Mouse (Mus musculus): ENCODE data around the gene Gtf2f1. TPM values are rescaled to one million over a fixed set of nuclear protein-coding genes. Genes with fewer than 3 reads are reported as not detected.
A peak's percentile ranks its signal among the peaks of the same experiment; 100 is the strongest.
"Not testable (repeated sequence)": the region's sequence is repeated elsewhere in the genome, so short reads cannot be mapped to it uniquely, and the experiment has no call there.

The Gtf2f1 gene
- 28.8 and 32.9 TPM in 2 replicates for total RNA-seq (2014; rRNA removed)
- polyA plus RNA-seq (2015; fragmentation: Nextera tagmentation; extraction: Ambion mirVana), result 63.5 and 67.8 TPM in 2 replicates

DNA sequence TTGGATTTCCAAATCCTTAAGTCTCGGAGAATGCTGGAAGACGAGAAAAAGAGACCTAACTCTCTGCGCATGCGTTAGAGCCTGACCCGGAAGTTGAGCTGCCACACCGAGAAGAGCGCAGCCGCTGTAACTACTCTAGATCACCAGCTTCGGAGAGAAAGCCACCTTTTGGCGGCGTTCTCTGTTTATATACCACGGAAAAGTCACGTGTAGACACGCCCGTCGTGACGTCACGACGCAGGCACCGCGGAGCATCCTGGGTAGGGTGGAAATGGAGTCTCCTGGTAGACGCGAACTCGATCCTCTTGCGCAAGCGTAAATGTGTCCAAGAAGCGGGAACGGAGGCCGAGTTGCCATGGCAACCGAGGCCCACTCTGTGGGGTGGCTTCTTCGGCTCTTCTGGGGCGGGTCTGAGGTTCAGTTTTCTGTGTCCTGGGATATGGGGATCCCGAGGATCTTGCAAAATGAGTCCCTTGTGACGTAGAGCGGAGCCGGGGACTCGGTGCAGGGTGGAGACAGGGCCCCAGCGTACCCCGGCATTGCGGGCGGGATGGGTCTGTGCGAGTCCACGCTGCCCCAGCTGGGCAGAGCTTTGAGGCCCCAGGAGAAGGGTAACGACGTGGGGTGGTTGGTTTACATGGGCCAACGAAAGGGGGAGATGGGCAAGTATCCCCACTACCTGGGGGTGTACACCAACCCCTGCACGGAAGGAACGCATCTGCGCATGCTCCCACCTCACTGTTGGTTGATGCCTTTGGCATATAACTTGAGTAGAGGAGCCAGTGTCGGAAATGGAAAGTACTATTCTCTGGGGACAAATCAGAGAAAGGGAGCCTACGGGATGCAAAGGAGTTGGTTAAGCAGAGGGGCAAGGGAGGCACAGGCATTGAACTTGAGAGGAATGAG lies at the start of gene Gtf2f1, which contains the start of gene Gm17949:
Gtf2f1 (minus strand) TSS at position 53 of the 906 bp plus-strand sequence.
Gm17949 (plus strand) TSS at position 234 of the 906 bp plus-strand sequence.
- Histone ChIP-seq H3K4me3 (ENCODE audit: low read length) (peak within 1 kb of the TSS; percentile 79), H3K9me3 (ENCODE audit: low read length) (no peaks in the 10 kb centered on the region), H3K4me2 (ENCODE audit: low read depth, low read length) (peak within 1 kb of the TSS; percentile 85), H3K27me3 (ENCODE audit: insufficient read depth, low read length) (no peaks in the 10 kb centered on the region), H3K9ac (replicated peaks; ENCODE audit: low read length) (peak within 1 kb of the TSS; percentile 75), H3K36me3 (ENCODE audit: insufficient read depth, low read length) (peaks cover 19% of the 10 kb centered on the region), H3K27ac (peak within 1 kb of the TSS; percentile 94), H3K4me1 (ENCODE audit: insufficient read depth, low read length) (peaks cover 12% of the 10 kb centered on the region; the same call in 1 of the 2 replicates)
- DNase-seq (ENCODE audit: low spot score), result peak; percentile 100
- TF ChIP-seq CTCF (IDR thresholded peaks at IDR 0.05; ENCODE audit: low read depth), result peak; percentile 53
- ATAC-seq, result peak; percentile 94
- 1% methylated on average over 51 of the region's 51 CpGs for WGBS

DNA sequence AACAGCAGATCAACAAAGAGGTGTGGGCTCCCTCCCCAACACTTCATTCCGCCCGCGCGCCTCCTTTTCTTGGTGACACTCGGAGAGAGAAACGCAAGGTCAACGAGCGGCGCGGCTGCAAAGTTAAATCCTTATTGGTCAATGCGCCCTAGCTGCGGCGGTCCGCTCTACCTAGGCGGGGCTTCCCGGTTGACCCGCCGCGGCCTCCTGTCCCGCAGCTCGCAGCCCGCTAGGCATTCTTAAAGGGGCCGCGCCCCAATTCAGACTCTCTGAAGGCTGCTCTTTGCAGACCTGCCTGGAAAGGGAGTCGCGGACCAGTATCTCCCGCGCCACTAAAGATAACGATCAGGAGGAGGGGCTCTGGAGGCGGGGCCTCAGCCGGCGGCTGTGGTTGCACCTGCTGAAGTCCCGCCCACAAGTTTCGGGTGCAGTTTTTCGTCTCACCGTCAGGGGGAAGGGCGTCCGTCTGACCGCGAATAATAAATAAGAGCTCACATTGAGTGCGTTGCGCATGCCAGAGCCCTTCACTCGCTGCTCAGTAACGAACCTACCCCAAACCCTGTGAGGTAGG lies 49.2 kb upstream of the Gtf2f1 start:
- DNase-seq (ENCODE audit: low spot score) (peak; percentile 99), ATAC-seq (peak; percentile 94)
- peak overlapping the region; percentile 87 for H3K27ac ChIP-seq
- H3K4me2 ChIP-seq (ENCODE audit: low read depth, low read length), result peak overlapping the region; percentile 66
- peak; percentile 84 for TF ChIP-seq CTCF (IDR thresholded peaks at IDR 0.05; ENCODE audit: low read depth)
- H3K9me3 ChIP-seq (ENCODE audit: low read length), result no peaks in the 10 kb centered on the region
- H3K27me3 ChIP-seq (ENCODE audit: insufficient read depth, low read length), result peaks cover 12% of the 10 kb centered on the region
- peak overlapping the region; percentile 85; the same call in 1 of the 2 replicates for H3K9ac ChIP-seq (replicated peaks; ENCODE audit: low read length)
- peaks cover 7% of the 10 kb centered on the region; the same call in 1 of the 2 replicates for H3K36me3 ChIP-seq (ENCODE audit: insufficient read depth, low read length)
- WGBS, result under 1% methylated on average over 44 of the region's 44 CpGs
- peaks cover 8% of the 10 kb centered on the region; the same call in 1 of the 2 replicates for H3K4me1 ChIP-seq (ENCODE audit: insufficient read depth, low read length)
- peak overlapping the region; percentile 91 for H3K4me3 ChIP-seq (ENCODE audit: low read length)

DNA sequence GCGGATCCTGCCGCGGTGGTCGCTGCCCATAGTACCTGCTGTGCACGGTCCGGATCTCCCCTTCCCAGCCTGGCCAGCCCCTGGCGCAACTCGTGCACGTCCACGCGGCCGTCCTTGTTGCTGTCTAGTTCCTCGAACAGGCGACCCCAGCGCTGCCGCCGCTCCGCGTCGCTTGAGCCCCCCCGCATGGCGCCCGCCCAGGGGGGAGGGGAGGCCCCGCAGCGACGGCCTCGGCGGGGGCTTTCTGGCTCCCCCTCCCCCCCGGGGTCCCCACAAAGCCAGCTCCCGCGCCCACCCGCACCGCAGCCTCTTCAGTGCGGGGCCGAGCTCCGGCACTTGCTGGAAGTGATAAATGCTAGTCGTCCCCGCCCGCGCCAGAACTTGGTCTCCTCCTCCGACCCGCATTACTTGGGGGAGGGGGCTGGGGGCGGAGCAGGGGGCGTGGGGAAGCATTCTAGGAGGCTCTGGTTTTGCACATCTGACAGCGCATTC lies 48.4 kb upstream of the Gtf2f1 start, which contains the start of gene Slc25a23:
Slc25a23 (minus strand) TSS at position 378 of the 492 bp plus-strand sequence.
- WGBS, result 3% methylated on average over 42 of the region's 45 CpGs
- TF ChIP-seq CTCF (IDR thresholded peaks at IDR 0.05; ENCODE audit: low read depth), result no peak

DNA sequence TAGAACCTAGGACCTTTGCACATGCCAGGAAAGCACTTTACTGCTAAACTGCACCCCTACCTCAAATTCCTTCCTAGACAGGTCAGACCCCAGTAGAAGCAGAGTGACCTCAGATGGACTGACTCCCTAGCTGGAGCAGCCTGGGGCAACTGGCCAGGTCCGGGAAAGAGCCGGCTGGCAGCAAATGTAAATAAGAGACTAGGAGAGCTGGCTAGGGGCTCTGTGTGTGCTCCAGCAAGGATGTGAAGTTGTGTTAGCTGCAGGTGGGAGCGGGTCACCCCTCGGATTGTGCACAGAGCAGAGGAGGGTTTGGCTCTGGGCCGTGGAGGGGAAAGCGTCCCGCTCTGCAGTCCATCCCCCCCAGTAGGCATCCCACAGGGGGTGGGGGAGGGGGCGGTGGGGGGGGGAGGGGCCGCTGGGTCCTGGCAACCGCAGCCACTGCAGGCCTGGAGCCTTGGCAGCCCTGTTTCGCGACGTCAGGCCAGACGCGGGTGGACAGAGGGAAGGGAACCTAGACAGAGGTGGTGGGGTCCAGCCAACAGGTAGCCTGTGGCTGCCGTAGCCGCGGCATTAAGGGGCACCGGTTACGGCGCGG lies 47.9 kb upstream of the Gtf2f1 start, which contains the start of gene Crb3:
Crb3 (plus strand) TSS at position 215 of the 595 bp plus-strand sequence.
- Histone ChIP-seq H3K9me3 (ENCODE audit: low read length) (no peaks in the 10 kb centered on the region), H3K27ac (peak within 1 kb of the TSS; percentile 87), H3K27me3 (ENCODE audit: insufficient read depth, low read length) (peaks cover 12% of the 10 kb centered on the region), H3K4me2 (ENCODE audit: low read depth, low read length) (peak within 1 kb of the TSS; percentile 66), H3K9ac (replicated peaks; ENCODE audit: low read length) (peak within 1 kb of the TSS; percentile 85), H3K36me3 (ENCODE audit: insufficient read depth, low read length) (peaks cover 11% of the 10 kb centered on the region; the same call in 1 of the 2 replicates), H3K4me3 (ENCODE audit: low read length) (peak within 1 kb of the TSS; percentile 91), H3K4me1 (ENCODE audit: insufficient read depth, low read length) (peaks cover 8% of the 10 kb centered on the region; the same call in 1 of the 2 replicates)
- WGBS, result 0% methylated on average over 12 of the region's 22 CpGs
- ATAC-seq (peak; percentile 4; the same call in 1 of the 2 replicates), DNase-seq (ENCODE audit: low spot score) (peak; percentile 40)
- TF ChIP-seq CTCF (IDR thresholded peaks at IDR 0.05; ENCODE audit: low read depth), result no peak

More for the DNA sequence above, 48.4 kb upstream of the Gtf2f1 start, which contains the start of gene Slc25a23:
- Histone ChIP-seq H3K9ac (replicated peaks; ENCODE audit: low read length) (peak within 1 kb of the TSS; percentile 85), H3K27ac (peak within 1 kb of the TSS; percentile 87), H3K4me1 (ENCODE audit: insufficient read depth, low read length) (peaks cover 8% of the 10 kb centered on the region; the same call in 1 of the 2 replicates), H3K4me3 (ENCODE audit: low read length) (peak within 1 kb of the TSS; percentile 91), H3K27me3 (ENCODE audit: insufficient read depth, low read length) (peaks cover 12% of the 10 kb centered on the region), H3K36me3 (ENCODE audit: insufficient read depth, low read length) (peaks cover 7% of the 10 kb centered on the region; the same call in 1 of the 2 replicates), H3K4me2 (ENCODE audit: low read depth, low read length) (peak within 1 kb of the TSS; percentile 66), H3K9me3 (ENCODE audit: low read length) (no peaks in the 10 kb centered on the region)
- DNase-seq (ENCODE audit: low spot score), result peak; percentile 93
- peak; percentile 76 for ATAC-seq

DNA sequence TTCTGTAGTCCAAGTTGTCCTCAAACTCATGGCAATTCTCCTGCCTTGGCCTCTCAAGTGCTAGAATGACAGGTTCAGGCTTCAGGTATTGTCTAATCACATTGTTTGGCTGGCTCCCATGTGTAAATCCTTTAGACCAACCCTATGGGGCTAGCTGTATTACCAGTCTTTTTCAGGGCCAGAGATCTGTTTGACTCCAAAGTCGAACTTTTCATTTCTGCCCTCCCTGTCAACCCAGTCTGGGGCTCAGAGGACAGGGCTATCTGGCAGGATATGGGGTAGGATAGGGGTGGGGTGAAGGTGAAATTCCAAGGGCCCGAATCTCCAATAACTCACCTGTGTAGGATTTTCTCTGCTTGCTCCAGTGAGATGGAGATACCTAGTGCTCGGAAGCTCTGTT lies 45.2 kb upstream of the Gtf2f1 start:
- H3K36me3 ChIP-seq (ENCODE audit: insufficient read depth, low read length), result peaks cover 25% of the 10 kb centered on the region; the same call in 1 of the 2 replicates
- DNase-seq (ENCODE audit: low spot score) (no peak), ATAC-seq (no peak)
- H3K27ac ChIP-seq, result no peak overlapping the region
- H3K9me3 ChIP-seq (ENCODE audit: low read length), result no peaks in the 10 kb centered on the region
- 85% methylated on average over 3 of the region's 3 CpGs for WGBS
- H3K4me3 ChIP-seq (ENCODE audit: low read length), result no peak overlapping the region
- H3K27me3 ChIP-seq (ENCODE audit: insufficient read depth, low read length), result no peaks in the 10 kb centered on the region
- 0 out of 2 replicates have a peak, but pooled peaks cover 3% of the 10 kb centered on the region for H3K4me1 ChIP-seq (ENCODE audit: insufficient read depth, low read length)
- H3K4me2 ChIP-seq (ENCODE audit: low read depth, low read length), result no peak overlapping the region
- H3K9ac ChIP-seq (replicated peaks; ENCODE audit: low read length), result no peak overlapping the region
- no peak for TF ChIP-seq CTCF (IDR thresholded peaks at IDR 0.05; ENCODE audit: low read depth)

DNA sequence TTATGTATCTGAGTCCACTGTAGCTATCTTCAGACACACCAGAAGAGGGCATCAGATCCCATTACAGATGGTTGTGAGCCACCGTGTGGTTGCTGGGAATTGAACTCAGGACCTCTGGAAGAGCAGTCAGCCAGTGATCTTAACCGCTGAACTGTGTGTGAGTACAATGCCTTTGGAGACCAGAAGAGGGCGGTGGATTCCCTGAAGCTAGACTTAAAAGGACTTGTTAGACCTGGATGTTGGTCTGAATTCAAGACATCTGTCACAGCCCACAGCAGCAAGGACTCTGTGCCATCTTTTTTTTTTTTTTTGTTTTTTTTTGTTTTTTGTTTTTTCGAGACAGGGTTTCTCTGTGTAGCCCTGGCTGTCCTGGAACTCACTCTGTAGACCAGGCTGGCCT lies 40.6 kb upstream of the Gtf2f1 start:
- not testable (repeated sequence) for H3K4me3 ChIP-seq (ENCODE audit: low read length); H3K4me1 ChIP-seq (ENCODE audit: insufficient read depth, low read length); H3K9me3 ChIP-seq (ENCODE audit: low read length); H3K27me3 ChIP-seq (ENCODE audit: insufficient read depth, low read length); H3K9ac ChIP-seq (replicated peaks; ENCODE audit: low read length); ATAC-seq; H3K4me2 ChIP-seq (ENCODE audit: low read depth, low read length); H3K27ac ChIP-seq
- WGBS, result 88% methylated on average over 4 of the region's 4 CpGs
- peak; percentile 25 for DNase-seq (ENCODE audit: low spot score)
- H3K36me3 ChIP-seq (ENCODE audit: insufficient read depth, low read length), result peaks cover 37% of the 10 kb centered on the region
- TF ChIP-seq CTCF (IDR thresholded peaks at IDR 0.05; ENCODE audit: low read depth), result peak; percentile 41; the same call in 1 of the 2 replicates
